Mouse (Mus musculus) cerebral cortex, adult 2 months (tissue): Measurements from ENCODE around the gene Vangl1.

Experiments
- WGBS: fragments of 180-500 bp; shearing (Covaris S2); methylation state at CpG from one replicate; pipeline ENCODE4 v1.1.7; 2018; 5-methylcytosine and 5-hydroxymethylcytosine counted together

Vangl1 gene

DNA sequence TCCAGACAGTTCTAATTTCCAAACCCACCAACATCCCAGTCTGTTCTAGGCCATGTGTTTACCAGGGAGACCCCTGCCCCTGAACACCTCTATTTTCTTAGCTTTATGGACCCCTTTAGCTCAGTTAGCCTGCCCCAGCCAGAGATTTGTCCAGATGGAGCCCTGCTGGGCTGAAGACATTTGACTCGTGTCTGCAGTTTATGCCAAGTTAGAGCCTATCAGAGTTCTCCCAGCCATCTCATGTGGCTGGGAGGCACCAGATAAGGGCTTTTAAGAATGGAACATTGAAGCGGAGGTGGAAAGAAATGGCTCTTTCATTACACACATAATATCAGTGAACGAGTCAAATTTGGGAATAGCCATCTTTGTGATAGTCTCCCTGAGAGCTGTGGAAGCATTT is 61.0 kb downstream of the Vangl1 start:
- 92% methylated on average over 3 of the region's 3 CpGs for WGBS

GRCm38 (mm10) chr3:102142947-102143346 is 61.5 kb downstream of the Vangl1 start:
- WGBS, result 95% methylated on average over 4 of the region's 4 CpGs

GRCm38 (mm10) chr3:102141893-102142292 is 62.6 kb downstream of the Vangl1 start:
- 43% methylated on average over 6 of the region's 6 CpGs for WGBS

GRCm38 (mm10) chr3:102141451-102141850 is 63.0 kb downstream of the Vangl1 start:
- WGBS, result 73% methylated on average over 2 of the region's 2 CpGs

GRCm38 (mm10) chr3:102140606-102141005 is 63.9 kb downstream of the Vangl1 start:
- WGBS, result 93% methylated on average over 6 of the region's 6 CpGs

DNA sequence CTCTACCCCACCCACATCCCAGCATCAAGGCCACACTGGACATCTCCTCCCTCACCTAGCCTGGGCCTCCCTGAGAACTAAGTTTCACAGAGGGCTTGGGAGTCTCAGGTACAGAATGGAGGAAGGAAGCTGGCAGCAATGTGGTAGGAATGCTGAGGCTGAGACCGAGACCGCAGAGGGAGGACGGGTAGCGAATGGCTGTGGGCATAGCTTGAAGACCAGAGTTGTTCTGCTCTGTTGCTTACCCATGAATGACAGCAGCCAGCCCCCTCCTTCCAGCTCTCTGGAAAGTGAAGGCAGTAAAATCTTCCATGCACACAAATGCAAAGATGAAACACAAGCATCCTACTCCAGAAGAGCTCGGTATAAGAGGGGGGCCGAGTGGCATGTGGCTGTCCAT is 65.6 kb downstream of the Vangl1 start:
- WGBS, result 88% methylated on average over 6 of the region's 6 CpGs

GRCm38 (mm10) chr3:102137158-102137557 is 67.3 kb downstream of the Vangl1 start:
- 71% methylated on average over 10 of the region's 10 CpGs for WGBS

- WGBS, result 56% methylated on average over 10 of the region's 10 CpGs
Observed at GRCm38 (mm10) chr3:102135389-102136113, 68.9 kb downstream of the Vangl1 start.

GRCm38 (mm10) chr3:102131627-102132324 is 72.7 kb downstream of the Vangl1 start:
- WGBS, result 95% methylated on average over 9 of the region's 9 CpGs

DNA sequence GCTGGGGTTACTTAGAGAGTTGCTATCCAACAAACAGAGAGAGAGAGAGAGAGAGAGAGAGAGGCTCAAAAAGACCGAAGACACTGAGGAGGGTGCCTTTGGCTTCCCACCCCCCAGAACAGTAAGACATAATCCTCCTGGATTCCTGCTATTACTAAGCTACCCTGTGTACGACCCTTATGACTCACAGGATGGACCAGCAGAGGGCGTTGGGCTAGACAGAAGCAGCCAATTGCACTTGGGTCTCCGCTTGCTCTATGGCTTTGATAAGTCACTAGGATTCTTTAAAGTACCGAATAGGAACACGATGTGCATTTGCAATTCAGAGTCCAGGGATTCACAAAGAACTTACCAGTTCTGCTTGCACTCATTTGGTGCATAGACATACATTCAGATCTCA is 74.0 kb downstream of the Vangl1 start:
- 74% methylated on average over 6 of the region's 6 CpGs for WGBS

DNA sequence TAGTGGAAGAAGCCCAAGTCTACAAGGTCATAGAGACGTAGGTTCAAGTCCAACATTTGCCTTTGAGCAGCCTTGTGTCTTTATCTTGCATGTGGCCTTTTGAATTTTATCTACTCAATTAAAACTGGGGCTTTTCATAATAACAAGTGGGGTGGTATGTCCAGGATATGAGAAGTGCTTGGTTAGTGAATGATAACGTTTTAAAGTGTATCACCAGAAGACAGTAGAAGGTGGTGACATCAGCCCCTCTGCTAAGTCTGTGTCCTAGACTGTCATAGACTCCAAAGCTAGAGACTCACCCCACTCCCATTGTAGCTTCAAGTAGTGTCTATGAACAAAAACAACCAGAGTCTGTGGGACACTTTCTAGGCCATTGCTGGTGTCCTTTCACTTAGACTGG is 76.3 kb downstream of the Vangl1 start:
- WGBS, result 92% methylated on average over 2 of the region's 2 CpGs

DNA sequence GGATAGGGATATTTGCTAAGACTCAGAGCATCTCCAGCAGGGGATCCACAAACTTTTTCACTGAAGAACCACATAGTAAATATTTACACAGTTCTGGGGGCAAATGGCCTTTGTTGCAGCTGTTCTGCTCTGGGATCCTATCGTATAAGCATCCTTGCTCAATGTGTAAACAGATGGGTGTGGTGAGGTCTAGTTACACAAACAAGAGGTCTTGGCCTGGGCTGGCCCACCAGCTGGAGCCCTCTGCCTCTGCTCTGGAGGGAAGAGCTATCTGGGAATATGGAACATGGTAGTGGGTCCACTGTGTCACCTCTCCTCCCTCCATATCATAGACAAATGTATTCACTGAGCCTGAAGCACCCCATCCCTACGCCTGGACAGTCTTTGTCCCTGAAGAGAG is 77.4 kb downstream of the Vangl1 start:
- WGBS, result 89% methylated on average over 2 of the region's 2 CpGs

DNA sequence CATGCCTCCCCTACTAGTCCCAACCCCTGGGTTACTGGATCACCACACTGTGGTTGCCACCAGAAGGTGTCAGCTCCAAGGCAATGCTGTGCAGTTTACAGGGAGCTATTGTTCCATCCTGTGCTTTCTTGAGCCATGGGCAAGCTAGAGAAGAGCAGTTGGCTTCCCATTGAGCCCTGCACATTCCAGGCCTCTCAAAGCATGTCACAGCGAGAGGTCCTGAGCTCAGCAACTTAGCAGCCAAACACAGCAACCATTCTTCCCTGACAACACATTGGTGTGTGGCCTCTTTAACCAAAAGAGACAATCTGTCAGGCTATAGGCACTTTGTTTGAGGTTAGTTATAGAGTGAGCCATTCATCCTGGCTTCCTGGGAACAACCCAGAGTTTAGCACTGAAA is 78.9 kb downstream of the Vangl1 start:
- 72% methylated on average over 1 of the region's 1 CpGs for WGBS

GRCm38 (mm10) chr3:102123654-102124053 is 80.8 kb downstream of the Vangl1 start:
- WGBS, result 76% methylated on average over 6 of the region's 6 CpGs

DNA sequence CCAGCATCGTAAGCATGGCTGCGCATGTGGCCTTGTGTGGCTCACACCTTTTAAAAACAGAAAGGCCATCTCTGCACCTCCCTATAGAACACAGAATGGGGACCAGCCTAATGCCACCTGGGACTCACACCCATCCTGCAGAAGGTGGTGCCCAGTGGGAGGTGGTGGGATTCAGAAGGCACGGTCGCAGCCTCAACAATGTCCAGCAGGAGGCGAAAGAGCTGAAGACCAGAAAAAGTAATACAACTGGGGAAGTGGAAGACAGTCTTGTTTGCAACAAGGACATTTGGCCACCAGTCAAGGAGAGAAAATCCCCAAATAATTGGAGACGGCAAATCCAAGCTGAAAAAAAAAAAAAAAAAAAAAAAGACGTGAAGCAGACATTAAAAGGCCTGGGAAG is 82.4 kb downstream of the Vangl1 start:
- WGBS, result 79% methylated on average over 7 of the region's 7 CpGs

DNA sequence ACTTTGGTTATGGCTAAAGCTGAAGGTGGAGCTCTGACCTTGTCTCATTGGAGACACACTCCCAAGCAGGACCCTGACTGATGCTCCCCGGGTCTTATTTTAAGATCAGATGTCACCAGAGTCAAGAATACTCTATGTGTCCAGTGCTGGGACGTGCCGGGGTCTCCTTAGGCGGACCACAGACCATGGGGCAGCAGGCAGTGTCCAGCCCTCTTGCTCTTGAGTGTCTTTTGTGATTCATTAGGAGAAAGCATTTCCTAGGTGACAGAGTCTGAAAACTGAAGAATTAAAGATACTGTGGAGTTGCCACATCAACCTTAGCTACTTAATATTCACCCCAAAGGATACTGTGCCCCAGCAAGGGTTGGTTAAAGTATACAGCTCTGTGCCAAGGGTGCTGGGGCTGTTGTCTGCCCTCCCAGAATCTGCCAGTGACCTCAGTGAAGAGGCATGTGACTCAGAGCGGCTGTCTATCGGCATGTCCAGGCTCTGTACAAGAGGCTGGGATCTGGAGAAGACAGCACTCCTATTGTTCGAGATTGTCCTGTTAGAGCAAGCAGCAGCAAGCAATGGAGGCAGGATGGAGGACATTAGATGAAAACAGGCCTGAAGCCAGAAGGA is 92.4 kb downstream of the Vangl1 start:
- WGBS, result 77% methylated on average over 7 of the region's 7 CpGs

- 60% methylated on average over 3 of the region's 3 CpGs for whole genome bisulfite sequencing
Observed at GRCm38 (mm10) chr3:102108201-102108600, 96.3 kb downstream of the Vangl1 start.

- WGBS, result 76% methylated on average over 9 of the region's 9 CpGs
Observed at GRCm38 (mm10) chr3:102103811-102104565, 100.5 kb downstream of the Vangl1 start.
